Comparison of ENCODE assay signal across 8 mouse cellular contexts in genomic region chr9:104001921-104002859, GRCm38 (mm10). TPM values are rescaled to one million over a fixed set of nuclear protein-coding genes. Genes with fewer than 3 reads are reported as not detected.
DNase-seq lines count a peak whose midpoint lies in the region; ATAC-seq and TF ChIP-seq lines count a peak whose summit lies in the region.

TSS of gene Nphp3 (plus strand) at chr9:104002544.

- H3K27me3 ChIP-seq in hindbrain, postnatal 0 days (ENCODE audit: insufficient read depth, low read length) = no peaks in the 10 kb centered on the region

- H3K9me3 ChIP-seq in hindbrain, postnatal 0 days (ENCODE audit: low read length) = no peaks in the 10 kb centered on the region

- H3K4me2 ChIP-seq in hindbrain, postnatal 0 days (ENCODE audit: low read depth, low read length) = peak within 1 kb of the TSS; percentile 66

- peak within 1 kb of the TSS; percentile 74 for H3K9ac ChIP-seq in hindbrain, postnatal 0 days (replicated peaks; ENCODE audit: low read length)

- 1% methylated on average over 55 of the region's 55 CpGs for WGBS in hindbrain, postnatal 0 days

- H3K27ac ChIP-seq in gastrocnemius, adult 2 months = peak within 1 kb of the TSS; percentile 89
- peak within 1 kb of the TSS; percentile 94 for H3K27ac ChIP-seq in hindbrain, postnatal 0 days
- H3K27ac ChIP-seq in left cerebral cortex, adult 2 months = peak within 1 kb of the TSS; percentile 83

- intact Hi-C loops in gastrocnemius, adult 2 months (cut with DNase I) = loop anchor here (10.0 kb wide), 1 partner anchor 637 kb away; the partner anchor contains the start of gene Cdv3
- intact Hi-C loops in left cerebral cortex, adult 2 months (cut with DNase I) = loop anchor here (2.0 to 10.0 kb wide), 2 partner anchors 377 to 637 kb away; partner anchors contain the start of gene Cdv3

- peak; percentile 94 for ATAC-seq in common myeloid progenitor, adult 5-6 weeks (replicated peaks; ENCODE audit: low read depth, poor library complexity, severe bottlenecking)
- peak; percentile 99 for ATAC-seq in hindbrain, postnatal 0 days
- peak; percentile 91 for ATAC-seq in megakaryocyte, adult 5-6 weeks (ENCODE audit: poor library complexity, severe bottlenecking)

- DNase-seq in ZHBTc4 (ENCODE audit: low read depth, low spot score) = peak; percentile 100
- DNase-seq in gastrocnemius, adult 2 months = peak; percentile 99
- DNase-seq in hindbrain, postnatal 0 days (ENCODE audit: low spot score) = peak; percentile 99
- DNase-seq in left cerebral cortex, adult 2 months (ENCODE audit: extremely low spot score in 1 of 2, low spot score in 2 of 2) = peak; percentile 98
- DNase-seq in right cerebral cortex, adult 2 months (ENCODE audit: low spot score in 2 of 2) = peak; percentile 97 to 98
- DNase-seq in urinary bladder, postnatal 14 days (ENCODE audit: low spot score) = peak; percentile 100

- H3K4me3 ChIP-seq in gastrocnemius, adult 2 months = peak within 1 kb of the TSS; percentile 75
- peak within 1 kb of the TSS; percentile 71 for H3K4me3 ChIP-seq in hindbrain, postnatal 0 days (ENCODE audit: low read length)
- H3K4me3 ChIP-seq in left cerebral cortex, adult 2 months = peak within 1 kb of the TSS; percentile 79

- H3K4me1 ChIP-seq in hindbrain, postnatal 0 days (ENCODE audit: insufficient read depth, low read length) = no peaks in the 10 kb centered on the region

- H3K36me3 ChIP-seq in hindbrain, postnatal 0 days (ENCODE audit: insufficient read depth, low read length) = no peaks in the 10 kb centered on the region; the same call in 1 of the 2 replicates

- peak; percentile 23 for TF ChIP-seq CTCF in gastrocnemius, adult 2 months (IDR thresholded peaks at IDR 0.05)
- peak; percentile 48 for TF ChIP-seq CTCF in hindbrain, postnatal 0 days (IDR thresholded peaks at IDR 0.05; ENCODE audit: low read depth)
- no peak; the same call in 1 of the 2 replicates for TF ChIP-seq CTCF in left cerebral cortex, adult 2 months (IDR thresholded peaks at IDR 0.05)

RNA-seq across cellular contexts. Expression of gene Nphp3, which starts in this region (rescaled TPM):
- total RNA-seq in common myeloid progenitor, adult 5-6 weeks (2017) = 5.1 and 8.3 TPM in 2 replicates
- 1 to 10 TPM in 1 of 2 experiments, under 1 TPM in 1; 0.89 to 1.1 TPM for total RNA-seq in gastrocnemius, adult 2 months (2021)
- 4.1 and 9.4 TPM in 2 replicates for total RNA-seq in hindbrain, postnatal 0 days (2014; rRNA removed)
- 3.9 and 4.2 TPM in 2 replicates for polyA plus RNA-seq in hindbrain, postnatal 0 days (2015; fragmentation: Nextera tagmentation; extraction: Ambion mirVana)
- 1 to 10 TPM; 7.9 to 8.3 TPM for total RNA-seq in left cerebral cortex, adult 2 months (2021)
- 1.2 and 3.5 TPM in 2 replicates for total RNA-seq in megakaryocyte, adult 5-6 weeks (2015)
- 1.7 and 2.4 TPM in 2 replicates for total RNA-seq in megakaryocyte, adult 5-6 weeks (2017)

Comparison
In these comparisons a context has a peak if more than half of its experiments do, and no peak if none do; other contexts are left out.
1. Peak in every context shown above with its lines: DNase-seq, ATAC-seq, H3K4me3 ChIP-seq and H3K27ac ChIP-seq.